Comparison of ENCODE assay signal across 8 mouse cellular contexts in genomic region chr10:7076201-7076600, GRCm38 (mm10). TPM values are rescaled to one million over a fixed set of nuclear protein-coding genes. Genes with fewer than 3 reads are reported as not detected.
DNase-seq lines count a peak whose midpoint lies in the region; ATAC-seq and TF ChIP-seq lines count a peak whose summit lies in the region.

No protein-coding gene starts in this region.

- no peaks in the 10 kb centered on the region for H3K4me1 ChIP-seq in forebrain, embryonic 13.5 days
- peaks cover 3% of the 10 kb centered on the region; the same call in 1 of the 2 replicates for H3K4me1 ChIP-seq in heart, embryonic 16.5 days (ENCODE audit: control insufficient read depth, insufficient read depth, low read length)
- H3K4me1 ChIP-seq in liver, adult 2 months (ENCODE audit: control insufficient read depth, insufficient read depth, low read length) = no peaks in the 10 kb centered on the region
- H3K4me1 ChIP-seq in neural tube, embryonic 11.5 days (ENCODE audit: control insufficient read depth, insufficient read depth, low read length) = no peaks in the 10 kb centered on the region
- H3K4me1 ChIP-seq in stomach, postnatal 0 days (replicated peaks; ENCODE audit: control insufficient read depth, insufficient read depth) = no peaks in the 10 kb centered on the region

- H3K4me3 ChIP-seq in forebrain, embryonic 13.5 days = no peak overlapping the region
- no peak overlapping the region for H3K4me3 ChIP-seq in heart, embryonic 16.5 days (ENCODE audit: low read length)
- H3K4me3 ChIP-seq in liver, adult 2 months (ENCODE audit: insufficient read depth, low read depth, low read length) = no peak overlapping the region
- H3K4me3 ChIP-seq in neural tube, embryonic 11.5 days (ENCODE audit: low read depth, low read length) = no peak overlapping the region
- no peak overlapping the region for H3K4me3 ChIP-seq in stomach, postnatal 0 days (ENCODE audit: low read depth, low read length)

- no peak for TF ChIP-seq EP300 in stomach, postnatal 0 days (optimal IDR thresholded peaks at IDR 0.05)

- ATAC-seq in forebrain, embryonic 13.5 days = peak; percentile 89
- peak; percentile 77 for ATAC-seq in heart, embryonic 16.5 days (replicated peaks; ENCODE audit: extremely low read depth, insufficient read depth, low FRiP score)
- peak; percentile 80; the same call in 1 of the 2 replicates for ATAC-seq in neural tube, embryonic 11.5 days (ENCODE audit: insufficient read depth, low FRiP score, low TSS enrichment)
- ATAC-seq in stomach, postnatal 0 days (ENCODE audit: low FRiP score, low TSS enrichment) = peak; percentile 86

- peak; percentile 84 for DNase-seq in CD4-positive, CD25-positive, alpha-beta regulatory T cell, adult 2 months (ENCODE audit: low read depth, low spot score)
- DNase-seq in c-Kit-positive CD71-positive TER-119-negative erythroid progenitor cells, embryonic 14.5 days (ENCODE audit: low read depth) = peak; percentile 5
- peak; percentile 89 for DNase-seq in kidney, postnatal 10 days
- peak; percentile 23 for DNase-seq in liver, adult 2 months (ENCODE audit: extremely low read depth, low read depth, low spot score)
- peak; percentile 62 for DNase-seq in neural tube, embryonic 11.5 days (ENCODE audit: low spot score)
- peak; percentile 77 for DNase-seq in stomach, postnatal 0 days (ENCODE audit: low spot score)

- no peaks in the 10 kb centered on the region for H3K27me3 ChIP-seq in forebrain, embryonic 13.5 days
- no peaks in the 10 kb centered on the region for H3K27me3 ChIP-seq in heart, embryonic 16.5 days (ENCODE audit: control insufficient read depth, insufficient read depth, low read length)
- H3K27me3 ChIP-seq in liver, adult 2 months (ENCODE audit: control insufficient read depth, insufficient read depth, low read length) = no peaks in the 10 kb centered on the region
- H3K27me3 ChIP-seq in neural tube, embryonic 11.5 days (ENCODE audit: control insufficient read depth, insufficient read depth, low read length) = no peaks in the 10 kb centered on the region
- H3K27me3 ChIP-seq in stomach, postnatal 0 days (ENCODE audit: control insufficient read depth, insufficient read depth, low read length) = no peaks in the 10 kb centered on the region

- H3K36me3 ChIP-seq in forebrain, embryonic 13.5 days (ENCODE audit: poor library complexity, severe bottlenecking) = no peaks in the 10 kb centered on the region
- H3K36me3 ChIP-seq in heart, embryonic 16.5 days (ENCODE audit: control insufficient read depth, insufficient read depth) = no peaks in the 10 kb centered on the region
- H3K36me3 ChIP-seq in liver, adult 2 months (ENCODE audit: control insufficient read depth, insufficient read depth, low read length) = no peaks in the 10 kb centered on the region
- no peaks in the 10 kb centered on the region for H3K36me3 ChIP-seq in neural tube, embryonic 11.5 days (ENCODE audit: control insufficient read depth, insufficient read depth, low read length)
- H3K36me3 ChIP-seq in stomach, postnatal 0 days (ENCODE audit: control insufficient read depth, insufficient read depth, low read length) = no peaks in the 10 kb centered on the region

- no peak for TF ChIP-seq POLR2A in liver, adult 2 months (IDR thresholded peaks at IDR 0.05; ENCODE audit: extremely low read depth, insufficient read depth, low read length)

- no peak overlapping the region for H3K9ac ChIP-seq in forebrain, embryonic 13.5 days
- H3K9ac ChIP-seq in heart, embryonic 16.5 days (ENCODE audit: low read length) = no peak overlapping the region
- no peak overlapping the region for H3K9ac ChIP-seq in liver, adult 2 months (ENCODE audit: low read depth, low read length)
- no peak overlapping the region for H3K9ac ChIP-seq in neural tube, embryonic 11.5 days (ENCODE audit: low read length)
- no peak overlapping the region for H3K9ac ChIP-seq in stomach, postnatal 0 days (ENCODE audit: low read length)

- H3K27ac ChIP-seq in forebrain, embryonic 13.5 days = no peak overlapping the region
- no peak overlapping the region for H3K27ac ChIP-seq in heart, embryonic 16.5 days (ENCODE audit: low read length)
- H3K27ac ChIP-seq in liver, adult 2 months (replicated peaks; ENCODE audit: insufficient read depth, low read depth, low read length) = no peak overlapping the region
- H3K27ac ChIP-seq in neural tube, embryonic 11.5 days (ENCODE audit: low read depth, low read length) = no peak overlapping the region
- H3K27ac ChIP-seq in stomach, postnatal 0 days (replicated peaks) = no peak overlapping the region

- no peak overlapping the region for H3K4me2 ChIP-seq in forebrain, embryonic 13.5 days
- H3K4me2 ChIP-seq in heart, embryonic 16.5 days (ENCODE audit: low read depth, low read length) = peak overlapping the region; percentile 11; the same call in 1 of the 2 replicates
- no peak overlapping the region for H3K4me2 ChIP-seq in neural tube, embryonic 11.5 days (ENCODE audit: low read depth)
- H3K4me2 ChIP-seq in stomach, postnatal 0 days (replicated peaks; ENCODE audit: low read depth) = peak overlapping the region; percentile 6; the same call in 1 of the 2 replicates

- TF ChIP-seq CTCF in liver, adult 2 months (IDR thresholded peaks at IDR 0.05; ENCODE audit: low read depth, low read length) = peak; percentile 92
- peak; percentile 94 for TF ChIP-seq CTCF in stomach, postnatal 0 days (IDR thresholded peaks at IDR 0.05; ENCODE audit: low read depth)

- no peaks in the 10 kb centered on the region for H3K9me3 ChIP-seq in forebrain, embryonic 13.5 days (replicated peaks)
- H3K9me3 ChIP-seq in heart, embryonic 16.5 days (replicated peaks; ENCODE audit: control insufficient read depth, low read length) = no peaks in the 10 kb centered on the region
- H3K9me3 ChIP-seq in neural tube, embryonic 11.5 days (ENCODE audit: control insufficient read depth, low read length) = no peaks in the 10 kb centered on the region
- no peaks in the 10 kb centered on the region for H3K9me3 ChIP-seq in stomach, postnatal 0 days (ENCODE audit: control insufficient read depth, low read length)

- H3K79me2 ChIP-seq in liver, adult 2 months (ENCODE audit: control insufficient read depth, insufficient read depth, low read length) = no peaks in the 10 kb centered on the region

- 17% methylated on average over 8 of the region's 8 CpGs for WGBS in forebrain, embryonic 13.5 days
- 10% methylated on average over 8 of the region's 8 CpGs for WGBS in heart, embryonic 16.5 days
- WGBS in liver, adult 2 months = 18% methylated on average over 8 of the region's 8 CpGs
- 11% methylated on average over 8 of the region's 8 CpGs for WGBS in neural tube, embryonic 11.5 days
- WGBS in stomach, postnatal 0 days = 7% methylated on average over 8 of the region's 8 CpGs

RNA-seq across cellular contexts. Expression of gene Ipcef1, which starts 23.9 kb away (rescaled TPM):
- 0.61 and 1.1 TPM in 2 replicates for polyA plus RNA-seq in forebrain, embryonic 13.5 days (2015; fragmentation: Nextera tagmentation; extraction: Ambion mirVana)
- 0.55 and 0.74 TPM in 2 replicates for polyA plus RNA-seq in heart, embryonic 16.5 days (2015; fragmentation: Nextera tagmentation; extraction: Ambion mirVana)
- 0.18 and 0.20 TPM in 2 replicates for total RNA-seq in liver, adult 2 months (2014; rRNA removed)
- polyA plus RNA-seq in liver, adult 2 months (2012; rRNA removed) = 0.04 and 0.07 TPM in 2 replicates
- 0.09 and 0.23 TPM in 2 replicates for polyA plus RNA-seq in neural tube, embryonic 11.5 days (2014; fragmentation: Nextera tagmentation; extraction: Ambion mirVana)
- polyA plus RNA-seq in stomach, postnatal 0 days (2015; fragmentation: Nextera tagmentation; extraction: Ambion mirVana) = 0.30 and 0.35 TPM in 2 replicates

Comparison
In these comparisons a context has a peak if more than half of its experiments do, and no peak if none do; other contexts are left out.
1. DNase-seq: peak in every context shown above with its lines; median percentile 89 in kidney, postnatal 10 days; 84 in CD4-positive, CD25-positive, alpha-beta regulatory T cell, adult 2 months; 77 in stomach, postnatal 0 days; 62 in neural tube, embryonic 11.5 days; 23 in liver, adult 2 months; 5 in c-Kit-positive CD71-positive TER-119-negative erythroid progenitor cells, embryonic 14.5 days.
2. H3K4me2 ChIP-seq: peak in heart, embryonic 16.5 days (single experiment) and stomach, postnatal 0 days (single experiment); none in forebrain, embryonic 13.5 days (single experiment) and neural tube, embryonic 11.5 days (single experiment).
3. Peak in every context shown above with its lines, with median percentiles within 50 percentile points of each other: ATAC-seq.